ENCODE assay signal across 8 mouse cellular contexts in genomic region chr4:3090742-3091141, GRCm38 (mm10).
A peak's percentile ranks its signal among the peaks of the same experiment; 100 is the strongest.
DNase-seq lines count a peak whose midpoint lies in the region; ATAC-seq lines count a peak whose summit lies in the region.

No protein-coding gene starts in this region.

- DNase-seq in forebrain, embryonic 14.5 days (ENCODE audit: low spot score): no peak
- peak; percentile 1 for DNase-seq in retina, postnatal 1 day
- DNase-seq in retina, embryonic 14.5 days (ENCODE audit: low spot score): no peak
- DNase-seq in spleen, postnatal 4 days (ENCODE audit: low spot score in 2 of 2): no peak
- no peak for DNase-seq in layer of hippocampus, postnatal 36 days

- H3K9ac ChIP-seq in forebrain, embryonic 14.5 days (ENCODE audit: low read length): no peak overlapping the region
- no peak overlapping the region for H3K9ac ChIP-seq in forebrain, embryonic 16.5 days (replicated peaks; ENCODE audit: low read depth, low read length)
- H3K9ac ChIP-seq in limb, embryonic 15.5 days: no peak overlapping the region

- H3K27ac ChIP-seq in forebrain, embryonic 14.5 days (ENCODE audit: low read depth, low read length): no peak overlapping the region
- no peak overlapping the region for H3K27ac ChIP-seq in forebrain, embryonic 16.5 days (ENCODE audit: low read length)
- no peak overlapping the region for H3K27ac ChIP-seq in limb, embryonic 15.5 days

- peaks cover 27% of the 10 kb centered on the region for H3K9me3 ChIP-seq in forebrain, embryonic 14.5 days (replicated peaks; ENCODE audit: control insufficient read depth, low read length)
- peaks cover 21% of the 10 kb centered on the region for H3K9me3 ChIP-seq in forebrain, embryonic 16.5 days (ENCODE audit: control insufficient read depth, low read length)
- H3K9me3 ChIP-seq in limb, embryonic 15.5 days: peaks cover 15% of the 10 kb centered on the region; the same call in 1 of the 2 replicates

- no peak overlapping the region for H3K4me2 ChIP-seq in forebrain, embryonic 14.5 days (ENCODE audit: low read length)
- H3K4me2 ChIP-seq in forebrain, embryonic 16.5 days (ENCODE audit: low read length): no peak overlapping the region
- no peak overlapping the region for H3K4me2 ChIP-seq in limb, embryonic 15.5 days

- 79% methylated on average over 9 of the region's 9 CpGs for WGBS in forebrain, embryonic 14.5 days
- WGBS in forebrain, embryonic 16.5 days: 79% methylated on average over 9 of the region's 9 CpGs
- 67% methylated on average over 9 of the region's 9 CpGs for WGBS in limb, embryonic 15.5 days

- no peak overlapping the region for H3K4me3 ChIP-seq in forebrain, embryonic 14.5 days (ENCODE audit: low read depth, low read length)
- H3K4me3 ChIP-seq in forebrain, embryonic 16.5 days (replicated peaks; ENCODE audit: low read length): no peak overlapping the region
- H3K4me3 ChIP-seq in limb, embryonic 15.5 days: no peak overlapping the region

- H3K4me1 ChIP-seq in forebrain, embryonic 14.5 days (ENCODE audit: control insufficient read depth, insufficient read depth, low read length): no peaks in the 10 kb centered on the region
- H3K4me1 ChIP-seq in forebrain, embryonic 16.5 days (replicated peaks; ENCODE audit: control insufficient read depth, insufficient read depth, low read length): no peaks in the 10 kb centered on the region
- H3K4me1 ChIP-seq in limb, embryonic 15.5 days: no peaks in the 10 kb centered on the region

- no peaks in the 10 kb centered on the region for H3K36me3 ChIP-seq in forebrain, embryonic 14.5 days (ENCODE audit: control insufficient read depth, insufficient read depth, low read length)
- H3K36me3 ChIP-seq in forebrain, embryonic 16.5 days (ENCODE audit: control insufficient read depth, insufficient read depth): no peaks in the 10 kb centered on the region
- no peaks in the 10 kb centered on the region for H3K36me3 ChIP-seq in limb, embryonic 15.5 days

- peak; percentile 34; the same call in 1 of the 2 replicates for ATAC-seq in forebrain, embryonic 14.5 days
- ATAC-seq in forebrain, embryonic 16.5 days: no peak
- peak; percentile 54; the same call in 1 of the 2 replicates for ATAC-seq in limb, embryonic 15.5 days (ENCODE audit: insufficient number of reproducible peaks, low FRiP score, low TSS enrichment, low read depth)
- no peak for ATAC-seq in frontal cortex, adult (ENCODE audit: low TSS enrichment)

- H3K27me3 ChIP-seq in forebrain, embryonic 14.5 days (replicated peaks; ENCODE audit: control insufficient read depth, insufficient read depth, low read length): no peaks in the 10 kb centered on the region
- H3K27me3 ChIP-seq in forebrain, embryonic 16.5 days (replicated peaks; ENCODE audit: control insufficient read depth, insufficient read depth, low read length): no peaks in the 10 kb centered on the region
- no peaks in the 10 kb centered on the region for H3K27me3 ChIP-seq in limb, embryonic 15.5 days

Comparison
In these comparisons a context has a peak if more than half of its experiments do, and no peak if none do; other contexts are left out.
1. ATAC-seq: peak in forebrain, embryonic 14.5 days (single experiment) and limb, embryonic 15.5 days (single experiment); none in forebrain, embryonic 16.5 days (single experiment) and frontal cortex, adult (single experiment).